Comparison of ENCODE assay signal across 18 mouse cellular contexts in the genomic region with DNA sequence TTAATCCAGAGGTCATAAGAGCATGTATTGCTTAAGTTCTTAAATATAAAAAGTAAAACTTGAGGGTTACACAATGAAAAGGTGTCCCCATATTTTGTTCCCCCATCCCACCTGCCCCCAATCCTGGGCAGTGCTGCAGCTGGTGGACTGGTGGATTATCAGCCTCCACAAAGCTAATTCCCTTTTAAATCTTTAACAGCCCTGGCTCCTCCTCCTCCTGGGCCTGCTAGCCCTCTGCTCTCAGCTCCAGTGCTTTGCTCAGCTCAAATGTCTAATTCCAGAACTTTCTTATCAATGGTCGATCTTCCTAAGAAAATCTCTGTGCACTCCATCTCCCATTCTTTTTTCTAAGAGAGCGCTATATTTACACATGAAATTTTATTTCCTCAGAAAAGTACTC. TPM values are rescaled to one million over a fixed set of nuclear protein-coding genes. Genes with fewer than 3 reads are reported as not detected.
DNase-seq lines count a peak whose midpoint lies in the region; ATAC-seq lines count a peak whose summit lies in the region.
"Had no signal": no experiment of that assay in that cellular context is flagged by ENCODE, and none has a peak within 500 bp of the region (broad histone marks: within the 10 kb centered on the region; RNA-seq: fewer than 3 reads in every experiment).

No protein-coding gene starts in this region.

- peaks cover 5% of the 10 kb centered on the region for H3K4me1 ChIP-seq in intestine, embryonic 14.5 days (replicated peaks; ENCODE audit: control insufficient read depth, insufficient read depth, low read length)
- 0 out of 2 replicates have a peak, but pooled peaks cover 2% of the 10 kb centered on the region for H3K4me1 ChIP-seq in intestine, embryonic 15.5 days (replicated peaks)
- peaks cover 4% of the 10 kb centered on the region; the same call in 1 of the 2 replicates for H3K4me1 ChIP-seq in midbrain, embryonic 11.5 days (ENCODE audit: control insufficient read depth, insufficient read depth, low read length)
- peaks cover 7% of the 10 kb centered on the region for H3K4me1 ChIP-seq in midbrain, embryonic 16.5 days (ENCODE audit: control insufficient read depth, insufficient read depth, low read length)

- 57% methylated on average over 2 of the region's 2 CpGs for WGBS in intestine, embryonic 14.5 days
- 57% methylated on average over 2 of the region's 2 CpGs for WGBS in intestine, embryonic 15.5 days
- 59% methylated on average over 2 of the region's 2 CpGs for whole genome bisulfite sequencing in midbrain, embryonic 11.5 days
- WGBS in midbrain, embryonic 16.5 days, result 50% methylated on average over 2 of the region's 2 CpGs

- no peak overlapping the region for H3K27ac ChIP-seq in intestine, embryonic 14.5 days (ENCODE audit: low read depth)
- no peak overlapping the region for H3K27ac ChIP-seq in intestine, embryonic 15.5 days
- no peak overlapping the region for H3K27ac ChIP-seq in midbrain, embryonic 11.5 days (ENCODE audit: low read depth, low read length)
- H3K27ac ChIP-seq in midbrain, embryonic 16.5 days (ENCODE audit: low read length), result no peak overlapping the region
- H3K27ac ChIP-seq: forebrain, embryonic 12.5 days; heart, embryonic 10.5 days; left cerebral cortex, adult 2 months; limb, embryonic 13.5 days; neural tube, embryonic 15.5 days had no signal

- peak; percentile 49 for DNase-seq in intestine, embryonic 14.5 days (ENCODE audit: low spot score)
- peak; percentile 83 for DNase-seq in midbrain, embryonic 11.5 days (ENCODE audit: low spot score, missing footprints)
- DNase-seq in kidney, postnatal 10 days, result peak; percentile 36
- DNase-seq in retina, postnatal 1 day, result peak; percentile 45
- no peak for DNase-seq in right cerebral cortex, adult 2 months (ENCODE audit: low spot score in 2 of 2)
- DNase-seq: cerebellum, adult 11-12 months; gastrocnemius, postnatal 36 days; heart, postnatal 36 days; thymus, adult 2 months had no signal

- no peaks in the 10 kb centered on the region for H3K9me3 ChIP-seq in intestine, embryonic 14.5 days (ENCODE audit: control insufficient read depth, low read length)
- H3K9me3 ChIP-seq in intestine, embryonic 15.5 days, result no peaks in the 10 kb centered on the region
- no peaks in the 10 kb centered on the region for H3K9me3 ChIP-seq in midbrain, embryonic 11.5 days (ENCODE audit: control insufficient read depth, low read length)
- H3K9me3 ChIP-seq in midbrain, embryonic 16.5 days (replicated peaks; ENCODE audit: control insufficient read depth, low read length, poor library complexity, severe bottlenecking), result no peaks in the 10 kb centered on the region
- H3K9me3 ChIP-seq: forebrain, embryonic 12.5 days; heart, embryonic 10.5 days; limb, embryonic 13.5 days; neural tube, embryonic 15.5 days had no signal

- no peak overlapping the region for H3K4me3 ChIP-seq in intestine, embryonic 14.5 days (ENCODE audit: low read depth, low read length)
- no peak overlapping the region for H3K4me3 ChIP-seq in intestine, embryonic 15.5 days (replicated peaks)
- no peak overlapping the region for H3K4me3 ChIP-seq in midbrain, embryonic 11.5 days (ENCODE audit: low read depth, low read length)
- no peak overlapping the region for H3K4me3 ChIP-seq in midbrain, embryonic 16.5 days (ENCODE audit: low read depth, low read length)
- H3K4me3 ChIP-seq: forebrain, embryonic 12.5 days; heart, embryonic 10.5 days; left cerebral cortex, adult 2 months; limb, embryonic 13.5 days; neural tube, embryonic 15.5 days had no signal

- ATAC-seq in intestine, embryonic 14.5 days (replicated peaks; ENCODE audit: low FRiP score, low TSS enrichment, low read depth), result no peak
- ATAC-seq in intestine, embryonic 15.5 days, result no peak
- ATAC-seq in midbrain, embryonic 11.5 days (ENCODE audit: low FRiP score), result no peak
- ATAC-seq in midbrain, embryonic 16.5 days, result no peak
- no peak for ATAC-seq in megakaryocyte progenitor cell, adult 5-6 weeks (replicated peaks; ENCODE audit: poor library complexity)
- ATAC-seq: hindbrain, embryonic 16.5 days had no signal

- H3K36me3 ChIP-seq in intestine, embryonic 14.5 days (ENCODE audit: control insufficient read depth, insufficient read depth, low read length), result 0 out of 2 replicates have a peak, but pooled peaks cover 5% of the 10 kb centered on the region
- no peaks in the 10 kb centered on the region for H3K36me3 ChIP-seq in intestine, embryonic 15.5 days
- no peaks in the 10 kb centered on the region for H3K36me3 ChIP-seq in midbrain, embryonic 11.5 days (ENCODE audit: control insufficient read depth, insufficient read depth, low read length)
- no peaks in the 10 kb centered on the region for H3K36me3 ChIP-seq in midbrain, embryonic 16.5 days (ENCODE audit: control insufficient read depth, insufficient read depth, low read length)
- H3K36me3 ChIP-seq: forebrain, embryonic 12.5 days; limb, embryonic 13.5 days; neural tube, embryonic 15.5 days had no signal

- H3K27me3 ChIP-seq in intestine, embryonic 14.5 days (replicated peaks; ENCODE audit: control insufficient read depth, insufficient read depth, low read length), result no peaks in the 10 kb centered on the region
- H3K27me3 ChIP-seq in intestine, embryonic 15.5 days (replicated peaks), result no peaks in the 10 kb centered on the region
- H3K27me3 ChIP-seq in midbrain, embryonic 11.5 days (ENCODE audit: control insufficient read depth, insufficient read depth, low read length), result no peaks in the 10 kb centered on the region
- H3K27me3 ChIP-seq in midbrain, embryonic 16.5 days (ENCODE audit: control insufficient read depth, insufficient read depth, low read depth, low read length), result no peaks in the 10 kb centered on the region
- H3K27me3 ChIP-seq: forebrain, embryonic 12.5 days; limb, embryonic 13.5 days; neural tube, embryonic 15.5 days had no signal

- no peak overlapping the region for H3K9ac ChIP-seq in intestine, embryonic 14.5 days (ENCODE audit: low read length)
- no peak overlapping the region for H3K9ac ChIP-seq in intestine, embryonic 15.5 days
- no peak overlapping the region for H3K9ac ChIP-seq in midbrain, embryonic 11.5 days (ENCODE audit: low read length)
- H3K9ac ChIP-seq in midbrain, embryonic 16.5 days (ENCODE audit: low read depth, low read length), result no peak overlapping the region
- H3K9ac ChIP-seq: limb, embryonic 13.5 days; neural tube, embryonic 15.5 days had no signal

- H3K4me2 ChIP-seq in intestine, embryonic 14.5 days (ENCODE audit: low read length), result peak overlapping the region; percentile 50
- H3K4me2 ChIP-seq in intestine, embryonic 15.5 days (replicated peaks), result no peak overlapping the region
- peak overlapping the region; percentile 13; the same call in 1 of the 2 replicates for H3K4me2 ChIP-seq in midbrain, embryonic 11.5 days
- H3K4me2 ChIP-seq in midbrain, embryonic 16.5 days (ENCODE audit: low read length), result no peak overlapping the region
- H3K4me2 ChIP-seq: limb, embryonic 13.5 days; neural tube, embryonic 15.5 days had no signal

RNA-seq across cellular contexts. Expression of gene Epb41l5, which starts 2.4 kb away (rescaled TPM):
- polyA plus RNA-seq in intestine, embryonic 14.5 days (2014; fragmentation: Nextera tagmentation; extraction: Ambion mirVana), result 46.2 and 53.4 TPM in 2 replicates
- polyA plus RNA-seq in intestine, embryonic 15.5 days (2015; fragmentation: Nextera tagmentation; extraction: Ambion mirVana), result 38.6 and 39.4 TPM in 2 replicates
- polyA plus RNA-seq in midbrain, embryonic 11.5 days (2014; fragmentation: Nextera tagmentation; extraction: Ambion mirVana), result 48.9 and 50.0 TPM in 2 replicates
- 21.1 and 21.6 TPM in 2 replicates for polyA plus RNA-seq in midbrain, embryonic 16.5 days (2015; fragmentation: Nextera tagmentation; extraction: Ambion mirVana)
- 0.20 and 1.7 TPM in 2 replicates for total RNA-seq in megakaryocyte progenitor cell, adult 5-6 weeks (2015)
- total RNA-seq in megakaryocyte progenitor cell, adult 5-6 weeks (2017), result 0.75 and 1.0 TPM in 2 replicates

Comparison
In these comparisons a context has a peak if more than half of its experiments do, and no peak if none do; other contexts are left out.
1. H3K4me2 ChIP-seq: peak in intestine, embryonic 14.5 days (single experiment) and midbrain, embryonic 11.5 days (single experiment); none in intestine, embryonic 15.5 days (single experiment) and midbrain, embryonic 16.5 days (single experiment).
2. DNase-seq: peak in intestine, embryonic 14.5 days (single experiment), midbrain, embryonic 11.5 days (single experiment), kidney, postnatal 10 days (single experiment) and retina, postnatal 1 day (single experiment); none in right cerebral cortex, adult 2 months (0 of 2).